Comparison of ENCODE assay signal across 38 mouse cellular contexts in the genomic region with DNA sequence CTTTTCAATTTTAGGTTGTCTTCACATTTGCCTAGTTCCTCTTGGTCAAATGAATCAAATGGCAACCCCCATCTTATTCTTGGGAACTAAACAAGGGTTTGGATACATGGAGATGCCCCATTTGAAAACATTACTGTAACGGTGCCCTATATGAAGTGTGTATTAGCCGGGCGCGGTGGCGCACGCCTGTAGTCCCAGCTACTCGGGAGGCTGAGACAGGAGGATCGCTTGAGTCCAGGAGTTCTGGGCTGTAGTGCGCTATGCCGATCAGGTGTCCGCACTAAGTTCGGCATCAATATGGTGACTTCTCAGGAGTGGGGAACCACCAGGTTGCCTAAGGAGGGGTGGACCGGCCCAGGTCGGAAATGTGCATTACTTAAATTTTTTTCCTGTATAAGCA. TPM values are rescaled to one million over a fixed set of nuclear protein-coding genes. Genes with fewer than 3 reads are reported as not detected.
"Had no signal": no experiment of that assay in that cellular context is flagged by ENCODE, and none has a peak within 500 bp of the region (broad histone marks: within the 10 kb centered on the region; RNA-seq: fewer than 3 reads in every experiment).

No protein-coding gene starts in this region.

- H3K9ac ChIP-seq: heart, embryonic 12.5 days; heart, embryonic 13.5 days; heart, embryonic 15.5 days; hindbrain, embryonic 12.5 days; hindbrain, embryonic 13.5 days; hindbrain, embryonic 14.5 days; hindbrain, embryonic 15.5 days; intestine, embryonic 15.5 days; kidney, embryonic 15.5 days had no signal

- H3K36me3 ChIP-seq: intestine, embryonic 15.5 days had no signal

- ATAC-seq: hindbrain, embryonic 16.5 days; hindbrain, postnatal 0 days; inflammation-experienced regulatory T-cells, adult 6 months; intestine, embryonic 15.5 days; intestine, embryonic 16.5 days; intestine, postnatal 0 days had no signal

- H3K27ac ChIP-seq: heart, embryonic 10.5 days; heart, embryonic 13.5 days; heart, embryonic 15.5 days; hindbrain, embryonic 10.5 days; hindbrain, embryonic 12.5 days; hindbrain, embryonic 13.5 days; hindbrain, embryonic 14.5 days; hindbrain, embryonic 15.5 days; hindbrain, postnatal 0 days; intestine, embryonic 15.5 days; kidney, embryonic 15.5 days; kidney, postnatal 0 days; layer of hippocampus, adult 2 months; left cerebral cortex, adult 2 months had no signal

- DNase-seq: heart, postnatal 10 days; heart, postnatal 36 days; heart, postnatal 4 days; kidney, adult 11 months; kidney, adult 18-20 months; kidney, adult 2 months; kidney, adult 8-10 months; kidney, adult 9 months; kidney, postnatal 10 days; kidney, postnatal 14 days; kidney, postnatal 25 days; kidney, postnatal 36 days; kidney, postnatal 4 days; layer of hippocampus, adult 9-11 months; layer of hippocampus, postnatal 36 days had no signal

- H3K27me3 ChIP-seq: heart, embryonic 12.5 days; heart, embryonic 13.5 days; heart, embryonic 15.5 days; hindbrain, embryonic 12.5 days; hindbrain, embryonic 13.5 days; hindbrain, embryonic 15.5 days; intestine, embryonic 15.5 days; kidney, embryonic 15.5 days had no signal

- H3K4me3 ChIP-seq: heart, embryonic 10.5 days; heart, embryonic 12.5 days; heart, embryonic 13.5 days; heart, embryonic 15.5 days; hindbrain, embryonic 10.5 days; hindbrain, embryonic 12.5 days; hindbrain, embryonic 13.5 days; hindbrain, embryonic 15.5 days; intestine, embryonic 15.5 days; kidney, embryonic 15.5 days; layer of hippocampus, adult 2 months; left cerebral cortex, adult 2 months had no signal

- H3K9me3 ChIP-seq: heart, embryonic 10.5 days; heart, embryonic 12.5 days; heart, embryonic 13.5 days; heart, embryonic 15.5 days; hindbrain, embryonic 10.5 days; hindbrain, embryonic 12.5 days; hindbrain, embryonic 13.5 days; hindbrain, embryonic 15.5 days; intestine, embryonic 15.5 days; kidney, embryonic 15.5 days had no signal

- H3K4me2 ChIP-seq: heart, embryonic 11.5 days; heart, embryonic 12.5 days; heart, embryonic 13.5 days; heart, embryonic 15.5 days; hindbrain, embryonic 12.5 days; hindbrain, embryonic 13.5 days; hindbrain, embryonic 14.5 days; hindbrain, embryonic 15.5 days; intestine, embryonic 15.5 days; kidney, embryonic 15.5 days had no signal

RNA-seq across cellular contexts. Expression of a gene that starts 27.6 kb away (rescaled TPM):
- total RNA-seq: heart, postnatal 4 days; hindbrain, postnatal 0 days had no signal
- polyA plus RNA-seq: hindbrain, embryonic 11.5 days; hindbrain, embryonic 14.5 days; inflammation-experienced regulatory T-cells, adult 6 months; intestine, embryonic 15.5 days; intestine, embryonic 16.5 days; intestine, postnatal 0 days; kidney, adult 2 months; kidney, embryonic 14.5 days; kidney, postnatal 0 days; large intestine, adult 2 months had no signal
